Mouse (Mus musculus) neural tube, embryonic 13.5 days (tissue): ENCODE data around the gene Cacna1s. TPM values are rescaled to one million over a fixed set of nuclear protein-coding genes. Genes with fewer than 3 reads are reported as not detected.
A peak's percentile ranks its signal among the peaks of the same experiment; 100 is the strongest.

Experiments
- ATAC-seq: fragments of 200-750 bp; cut with Nextera tagmentation; 2 replicates; pipeline ENCODE4 v1.8.0; 2017; ENCODE audit warnings: low read depth, mild to moderate bottlenecking, moderate TSS enrichment, moderate library complexity
- H3K27ac ChIP-seq: fragments of 300-500 bp; sonication (generic); replicated peaks from 2 replicates; pipeline ENCODE4 v1.5.1; 2015; ENCODE audit warnings: moderate library complexity, mild to moderate bottlenecking, inconsistent platforms
- H3K27me3 ChIP-seq: fragments of 300-500 bp; sonication (generic); 2 replicates; pipeline ENCODE4 v1.6.1; 2015; ENCODE audit warnings: mild to moderate bottlenecking, inconsistent platforms
- H3K36me3 ChIP-seq: fragments of 300-500 bp; sonication (generic); 2 replicates; pipeline ENCODE4 v1.6.1; 2015; ENCODE audit warnings: mild to moderate bottlenecking, inconsistent platforms
- H3K4me1 ChIP-seq: fragments of 300-500 bp; sonication (generic); replicated peaks from 2 replicates; pipeline ENCODE4 v1.6.1; 2015; ENCODE audit warnings: inconsistent platforms
- H3K4me2 ChIP-seq: fragments of 300-500 bp; sonication (generic); 2 replicates; pipeline ENCODE4 v1.6.1; 2015; ENCODE audit warnings: inconsistent platforms, mild to moderate bottlenecking, moderate library complexity
- H3K4me3 ChIP-seq: fragments of 300-500 bp; sonication (generic); 2 replicates; pipeline ENCODE4 v1.5.1; 2015; ENCODE audit warnings: mild to moderate bottlenecking, inconsistent platforms
- H3K9ac ChIP-seq: fragments of 300-500 bp; sonication (generic); 2 replicates; pipeline ENCODE4 v1.6.1; 2015; ENCODE audit warnings: moderate library complexity, mild to moderate bottlenecking, inconsistent platforms
- H3K9me3 ChIP-seq: fragments of 300-500 bp; sonication (generic); 2 replicates; pipeline ENCODE4 v1.6.1; 2016; ENCODE audit warnings: inconsistent platforms
- WGBS: fragments of 180-500 bp; shearing (Covaris S2); methylation state at CpG from one replicate; pipeline ENCODE4 v1.1.7; 2015; 5-methylcytosine and 5-hydroxymethylcytosine counted together
- polyA plus RNA-seq: library from polyadenylated mRNA; unstranded; fragments of >200 nt; fragmentation: Nextera tagmentation; extraction: Ambion mirVana; gene quantifications from 2 replicates; pipeline ENCODE4 v1.2.1, GENCODE M21; 2015

Gene Cacna1s
- polyA plus RNA-seq, 1 experiment from 2014 or later, result 0.28 TPM

DNA sequence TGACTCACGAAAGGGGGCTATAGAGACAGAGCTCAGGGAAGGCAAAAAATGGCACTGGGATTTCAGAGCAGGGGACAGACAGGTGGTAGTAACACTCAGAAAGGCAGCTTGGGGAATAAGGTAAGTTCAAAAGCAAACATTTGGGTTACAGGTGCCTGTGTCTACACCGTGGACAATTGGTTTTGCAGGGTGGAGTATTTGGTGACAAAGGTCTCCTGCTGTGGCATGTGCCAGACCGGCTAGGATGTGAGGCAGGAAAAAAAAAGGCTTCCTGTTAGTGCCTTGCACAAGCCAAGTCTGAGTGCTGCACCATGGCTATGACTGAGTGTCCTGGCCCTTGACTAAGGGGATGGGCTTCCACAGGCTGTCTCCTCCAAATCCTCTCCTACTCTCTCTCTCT is 6.0 kb downstream of the Cacna1s start:
- no peak overlapping the region for H3K9ac ChIP-seq
- no peak for ATAC-seq

GRCm38 (mm10) chr1:136061041-136061789 is 8.7 kb downstream of the Cacna1s start:
- H3K4me3 ChIP-seq, result no peak overlapping the region
- no peaks in the 10 kb centered on the region for H3K27me3 ChIP-seq
- no peak overlapping the region for H3K27ac ChIP-seq
- ATAC-seq, result no peak
- H3K36me3 ChIP-seq, result no peaks in the 10 kb centered on the region
- no peak overlapping the region for H3K4me2 ChIP-seq
- no peaks in the 10 kb centered on the region for H3K9me3 ChIP-seq
- peaks cover 7% of the 10 kb centered on the region for H3K4me1 ChIP-seq
- no peak overlapping the region for H3K9ac ChIP-seq
- WGBS, result 46% methylated on average over 9 of the region's 9 CpGs

More for the DNA sequence above, 6.0 kb downstream of the Cacna1s start:
- Histone ChIP-seq H3K27me3 (0 out of 2 replicates have a peak, but pooled peaks cover 5% of the 10 kb centered on the region), H3K27ac (no peak overlapping the region), H3K36me3 (no peaks in the 10 kb centered on the region), H3K4me2 (no peak overlapping the region), H3K4me3 (no peak overlapping the region), H3K9me3 (no peaks in the 10 kb centered on the region), H3K4me1 (peaks cover 15% of the 10 kb centered on the region)
- 37% methylated on average over 3 of the region's 3 CpGs for WGBS

- 75% methylated on average over 7 of the region's 7 CpGs for WGBS
- Histone ChIP-seq H3K4me3 (no peak overlapping the region), H3K4me2 (no peak overlapping the region), H3K4me1 (peaks cover 6% of the 10 kb centered on the region; the same call in 1 of the 2 replicates), H3K36me3 (no peaks in the 10 kb centered on the region), H3K27me3 (no peaks in the 10 kb centered on the region), H3K27ac (no peak overlapping the region), H3K9me3 (no peaks in the 10 kb centered on the region), H3K9ac (no peak overlapping the region)
- no peak for ATAC-seq
Measured at GRCm38 (mm10) chr1:136061790-136062141, 9.2 kb downstream of the Cacna1s start.

DNA sequence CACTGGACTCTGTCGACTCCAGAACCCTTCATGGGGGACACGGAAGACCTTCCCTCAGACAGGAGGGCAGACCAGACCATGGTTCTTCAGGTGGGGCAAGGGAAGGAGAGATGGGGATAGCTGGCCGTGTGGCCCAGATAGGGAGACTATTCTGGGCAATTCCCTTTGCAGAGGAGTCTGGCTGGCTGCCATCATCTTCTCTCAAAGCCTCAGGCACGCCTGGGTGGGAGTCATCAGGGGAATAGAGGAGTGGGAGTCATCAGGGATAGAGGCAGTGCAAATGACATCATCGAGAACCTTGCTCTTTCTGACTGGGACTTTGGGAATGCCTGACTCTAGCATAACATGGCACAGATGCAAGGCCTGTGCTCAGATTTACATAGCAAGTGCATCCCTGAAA is 11.4 kb downstream of the Cacna1s start:
- WGBS, result 73% methylated on average over 5 of the region's 5 CpGs
- no peaks in the 10 kb centered on the region for H3K36me3 ChIP-seq

DNA sequence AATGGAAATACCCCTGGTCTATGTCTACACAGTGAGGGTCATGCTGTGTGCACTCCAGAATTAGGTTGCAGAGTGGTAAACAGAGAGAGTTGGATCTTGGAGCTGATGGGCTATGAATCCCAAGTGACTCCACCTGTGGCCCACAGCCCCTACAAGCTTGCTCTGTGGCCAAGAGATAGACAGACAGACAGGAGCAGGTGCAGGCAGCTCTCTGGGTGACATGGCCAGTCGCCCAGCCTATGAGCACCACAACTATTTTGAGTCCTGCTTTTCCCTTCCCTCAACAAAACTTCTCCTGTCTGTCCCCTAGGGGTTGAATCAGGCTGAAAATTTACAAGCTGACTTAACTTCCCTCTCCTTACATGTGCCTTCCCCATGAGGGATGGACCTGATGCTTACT is 14.1 kb downstream of the Cacna1s start:
- Histone ChIP-seq H3K4me1 (no peaks in the 10 kb centered on the region), H3K27me3 (no peaks in the 10 kb centered on the region), H3K36me3 (no peaks in the 10 kb centered on the region), H3K4me3 (no peak overlapping the region), H3K27ac (no peak overlapping the region), H3K4me2 (no peak overlapping the region), H3K9me3 (no peaks in the 10 kb centered on the region), H3K9ac (no peak overlapping the region)
- WGBS, result 68% methylated on average over 1 of the region's 1 CpGs
- no peak for ATAC-seq

More for the DNA sequence above, 11.4 kb downstream of the Cacna1s start:
- no peaks in the 10 kb centered on the region for H3K27me3 ChIP-seq
- H3K4me3 ChIP-seq, result no peak overlapping the region
- ATAC-seq, result no peak
- H3K9me3 ChIP-seq, result no peaks in the 10 kb centered on the region
- H3K4me1 ChIP-seq, result 0 out of 2 replicates have a peak, but pooled peaks cover 6% of the 10 kb centered on the region
- no peak overlapping the region for H3K9ac ChIP-seq
- H3K27ac ChIP-seq, result no peak overlapping the region
- H3K4me2 ChIP-seq, result no peak overlapping the region

DNA sequence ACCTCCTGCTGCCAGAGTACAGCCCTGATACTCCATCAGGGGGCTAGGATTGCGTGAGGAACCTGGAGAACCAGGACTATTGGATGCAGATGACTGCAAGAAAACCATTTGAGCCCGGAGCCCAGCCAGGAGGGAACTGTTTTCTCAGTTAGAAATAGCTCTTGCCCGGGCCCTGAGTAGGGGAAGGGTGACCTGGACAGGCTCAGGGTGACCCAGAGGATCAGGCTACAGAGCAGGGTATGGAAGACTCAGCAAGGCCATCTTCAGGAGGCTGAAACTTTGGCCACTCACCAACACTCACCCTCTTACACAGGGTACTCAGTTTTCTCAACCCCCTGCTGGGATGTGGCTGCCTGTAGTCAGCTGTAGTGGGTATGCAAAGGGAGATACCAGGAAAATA is 15.0 kb downstream of the Cacna1s start:
- Histone ChIP-seq H3K27ac (no peak overlapping the region), H3K9ac (no peak overlapping the region), H3K27me3 (no peaks in the 10 kb centered on the region), H3K4me2 (no peak overlapping the region), H3K4me3 (no peak overlapping the region), H3K4me1 (no peaks in the 10 kb centered on the region), H3K9me3 (no peaks in the 10 kb centered on the region), H3K36me3 (no peaks in the 10 kb centered on the region)
- ATAC-seq, result no peak
- WGBS, result 73% methylated on average over 3 of the region's 3 CpGs

DNA sequence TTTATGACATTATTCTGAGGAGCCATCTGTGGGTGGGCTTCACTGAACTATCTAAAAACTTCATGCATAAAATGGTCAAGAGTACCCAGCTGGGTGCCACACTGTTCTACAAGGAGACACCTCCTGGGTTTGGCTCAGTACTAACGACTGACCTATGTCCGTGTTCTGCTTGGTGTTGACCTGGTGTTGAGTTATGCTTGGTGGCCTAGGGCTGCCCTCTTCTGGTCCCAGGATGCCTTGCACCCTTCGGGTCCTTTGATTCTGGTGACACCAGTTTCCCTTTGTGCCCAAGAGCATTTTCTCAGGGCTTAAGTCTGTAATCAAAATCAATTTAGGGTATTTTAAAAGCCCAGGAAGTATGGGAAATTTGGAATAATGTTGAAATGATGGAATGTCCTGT is 23.5 kb downstream of the Cacna1s start:
- H3K36me3 ChIP-seq, result no peaks in the 10 kb centered on the region
- no peaks in the 10 kb centered on the region for H3K4me1 ChIP-seq
- H3K9me3 ChIP-seq, result no peaks in the 10 kb centered on the region
- ATAC-seq, result 0 out of 2 replicates have a peak, but pooled peaks have one; percentile 8
- H3K4me2 ChIP-seq, result no peak overlapping the region
- H3K4me3 ChIP-seq, result no peak overlapping the region
- 9% methylated on average over 3 of the region's 3 CpGs for WGBS
- H3K9ac ChIP-seq, result no peak overlapping the region
- no peaks in the 10 kb centered on the region for H3K27me3 ChIP-seq
- H3K27ac ChIP-seq, result no peak overlapping the region

DNA sequence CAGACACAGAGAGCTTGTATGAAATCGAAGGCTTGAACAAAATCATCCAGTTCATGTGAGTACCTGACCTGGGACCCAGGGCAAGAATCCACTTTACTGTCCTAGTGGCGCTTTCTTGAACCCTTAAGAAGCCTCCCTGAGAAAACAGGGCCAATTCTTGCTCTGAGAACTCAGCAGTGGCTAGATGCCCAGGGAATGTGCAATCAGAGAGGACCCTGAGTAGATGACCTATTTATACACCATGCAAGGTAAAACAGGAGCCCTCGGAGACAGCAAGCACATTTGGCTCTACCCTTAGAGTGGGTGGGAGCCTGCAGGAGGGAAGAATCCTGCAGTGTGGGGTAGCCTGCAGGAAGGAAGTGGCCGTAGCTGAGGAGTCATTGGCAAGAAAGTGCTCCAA is 25.1 kb downstream of the Cacna1s start:
- Histone ChIP-seq H3K4me3 (no peak overlapping the region), H3K9ac (no peak overlapping the region), H3K4me1 (no peaks in the 10 kb centered on the region), H3K27ac (no peak overlapping the region), H3K36me3 (no peaks in the 10 kb centered on the region), H3K9me3 (peaks cover 6% of the 10 kb centered on the region; the same call in 1 of the 2 replicates), H3K27me3 (no peaks in the 10 kb centered on the region), H3K4me2 (no peak overlapping the region)
- ATAC-seq, result no peak
- WGBS, result 67% methylated on average over 4 of the region's 4 CpGs

GRCm38 (mm10) chr1:136081161-136081560 is 28.6 kb downstream of the Cacna1s start:
- H3K9me3 ChIP-seq, result peaks cover 6% of the 10 kb centered on the region; the same call in 1 of the 2 replicates
- H3K4me3 ChIP-seq, result no peak overlapping the region
- H3K36me3 ChIP-seq, result no peaks in the 10 kb centered on the region
- no peaks in the 10 kb centered on the region for H3K27me3 ChIP-seq
- no peak overlapping the region for H3K4me2 ChIP-seq
- no peak overlapping the region for H3K9ac ChIP-seq
- no peak overlapping the region for H3K27ac ChIP-seq
- 83% methylated on average over 1 of the region's 1 CpGs for WGBS
- no peak for ATAC-seq
- no peaks in the 10 kb centered on the region for H3K4me1 ChIP-seq

GRCm38 (mm10) chr1:136085988-136086685 is 33.6 kb downstream of the Cacna1s start:
- Histone ChIP-seq H3K4me1 (no peaks in the 10 kb centered on the region), H3K27me3 (no peaks in the 10 kb centered on the region), H3K36me3 (no peaks in the 10 kb centered on the region), H3K4me2 (no peak overlapping the region), H3K27ac (no peak overlapping the region), H3K9me3 (peaks cover 6% of the 10 kb centered on the region; the same call in 1 of the 2 replicates), H3K4me3 (no peak overlapping the region), H3K9ac (no peak overlapping the region)
- 85% methylated on average over 3 of the region's 3 CpGs for WGBS
- no peak for ATAC-seq

DNA sequence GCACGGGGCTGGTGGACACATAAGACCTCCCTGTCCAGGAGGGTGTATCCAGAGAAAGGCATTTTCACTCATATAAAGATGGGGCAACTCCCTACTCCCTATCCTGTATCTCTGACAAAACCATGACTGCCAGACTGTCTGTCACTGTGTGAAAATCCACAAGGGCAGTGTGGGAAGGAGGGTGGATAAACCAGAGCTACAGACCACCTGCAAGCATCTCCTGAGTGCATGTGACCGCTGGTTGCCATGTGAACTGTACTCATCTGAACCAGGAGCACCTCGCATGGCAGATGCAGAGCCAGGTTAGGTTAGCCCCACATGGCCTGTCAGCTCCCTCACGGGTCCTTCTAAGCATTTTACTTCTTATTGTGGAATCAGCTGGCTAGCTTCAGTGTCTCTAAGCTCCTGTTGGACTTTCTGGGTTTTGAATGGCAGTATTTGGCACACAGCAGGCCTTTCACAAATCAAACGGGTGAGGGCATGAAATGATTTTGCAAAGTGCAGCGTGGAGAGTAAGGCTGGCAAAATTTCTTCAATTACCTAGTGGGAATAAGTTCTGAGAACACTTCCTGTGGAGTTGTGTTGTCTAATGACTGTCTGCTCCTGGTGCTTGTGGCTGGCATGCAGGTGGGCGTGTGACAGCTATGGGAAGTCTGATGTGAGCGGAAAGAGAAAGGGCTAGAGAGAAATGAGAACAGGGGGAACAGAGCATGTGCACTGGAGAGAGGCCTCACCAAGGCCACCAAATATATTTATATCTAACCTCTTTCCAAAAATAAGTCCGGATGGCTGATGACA is 37.0 kb downstream of the Cacna1s start:
- WGBS, result 79% methylated on average over 9 of the region's 9 CpGs
- H3K27ac ChIP-seq, result no peak overlapping the region
- ATAC-seq, result no peak

DNA sequence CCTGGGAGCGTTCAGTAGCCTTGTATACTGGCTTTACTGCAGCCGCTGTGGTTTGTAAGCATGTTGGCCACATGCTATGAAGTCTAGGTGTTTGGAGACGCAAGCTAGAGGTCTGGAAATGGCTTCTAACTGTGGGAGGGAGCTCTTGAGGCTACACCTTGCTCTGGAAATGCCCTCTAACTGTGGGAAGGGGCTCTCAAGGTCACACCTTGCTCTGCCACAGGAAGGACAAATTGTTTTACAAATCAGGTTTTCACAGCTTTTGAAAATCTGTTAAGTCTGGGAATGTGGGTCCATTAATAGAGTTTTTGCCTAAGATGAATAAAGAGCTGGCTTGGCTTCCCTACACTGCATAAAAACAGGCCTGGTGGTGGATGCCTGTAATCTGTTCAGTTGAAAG is 41.2 kb downstream of the Cacna1s start:
- Histone ChIP-seq H3K4me2 (no peak overlapping the region), H3K4me1 (no peaks in the 10 kb centered on the region), H3K36me3 (no peaks in the 10 kb centered on the region), H3K27me3 (no peaks in the 10 kb centered on the region), H3K9me3 (no peaks in the 10 kb centered on the region), H3K27ac (no peak overlapping the region), H3K9ac (no peak overlapping the region), H3K4me3 (no peak overlapping the region)
- ATAC-seq, result no peak
- 80% methylated on average over 3 of the region's 3 CpGs for WGBS

More for the DNA sequence above, 37.0 kb downstream of the Cacna1s start:
- no peak overlapping the region for H3K4me3 ChIP-seq
- no peaks in the 10 kb centered on the region for H3K4me1 ChIP-seq
- H3K9me3 ChIP-seq, result no peaks in the 10 kb centered on the region
- no peak overlapping the region for H3K9ac ChIP-seq
- no peak overlapping the region for H3K4me2 ChIP-seq
- no peaks in the 10 kb centered on the region for H3K36me3 ChIP-seq
- H3K27me3 ChIP-seq, result no peaks in the 10 kb centered on the region
